Mouse (Mus musculus) hindbrain, embryonic 15.5 days (tissue): ENCODE results near the gene Kcnq1. TPM values are rescaled to one million over a fixed set of nuclear protein-coding genes. Genes with fewer than 3 reads are reported as not detected.

Source experiments
- ATAC-seq: fragments of 200-750 bp; cut with Nextera tagmentation; 2 replicates; pipeline ENCODE4 v1.8.0; 2017; ENCODE audit warnings: low read depth, moderate number of reproducible peaks, moderate TSS enrichment; ENCODE audit not compliant: low FRiP score
- H3K27ac ChIP-seq: fragments of 300-500 bp; sonication (generic); replicated peaks from 2 replicates; pipeline ENCODE4 v1.5.1; 2015; ENCODE audit warnings: mild to moderate bottlenecking, inconsistent platforms
- H3K27me3 ChIP-seq: fragments of 300-500 bp; sonication (generic); 2 replicates; pipeline ENCODE4 v1.6.1; 2015; ENCODE audit warnings: control low read depth, inconsistent platforms
- H3K36me3 ChIP-seq: fragments of 300-500 bp; sonication (generic); 2 replicates; pipeline ENCODE4 v1.6.1; 2015; ENCODE audit warnings: control low read depth, inconsistent platforms
- H3K4me1 ChIP-seq: fragments of 300-500 bp; sonication (generic); replicated peaks from 2 replicates; pipeline ENCODE4 v1.6.1; 2015; ENCODE audit warnings: control low read depth, inconsistent platforms
- H3K4me2 ChIP-seq: fragments of 300-500 bp; sonication (generic); 2 replicates; pipeline ENCODE4 v1.6.1; 2015; ENCODE audit warnings: moderate library complexity, mild to moderate bottlenecking, inconsistent platforms
- H3K4me3 ChIP-seq: fragments of 300-500 bp; sonication (generic); 2 replicates; pipeline ENCODE4 v1.5.1; 2015; ENCODE audit warnings: mild to moderate bottlenecking, inconsistent platforms
- H3K9ac ChIP-seq: fragments of 300-500 bp; sonication (generic); 2 replicates; pipeline ENCODE4 v1.6.1; 2015; ENCODE audit warnings: inconsistent platforms
- H3K9me3 ChIP-seq: fragments of 300-500 bp; sonication (generic); 2 replicates; pipeline ENCODE4 v1.6.1; 2016; ENCODE audit warnings: control low read depth, inconsistent platforms
- WGBS: fragments of 180-500 bp; shearing (Covaris S2); methylation state at CpG from one replicate; pipeline ENCODE4 v1.1.7; 2015; 5-methylcytosine and 5-hydroxymethylcytosine counted together
- polyA plus RNA-seq: library from polyadenylated mRNA; unstranded; fragments of >200 nt; fragmentation: Nextera tagmentation; extraction: Ambion mirVana; gene quantifications from 2 replicates; pipeline ENCODE4 v1.2.1, GENCODE M21; 2015

Kcnq1 gene
- polyA plus RNA-seq, 1 experiment from 2014 or later = 1.1 TPM

- Histone ChIP-seq H3K27me3 (no peaks in the 10 kb centered on the region), H3K4me2 (no peak overlapping the region), H3K4me1 (peaks cover 23% of the 10 kb centered on the region), H3K27ac (no peak overlapping the region; the same call in 1 of the 2 replicates), H3K9ac (no peak overlapping the region), H3K36me3 (no peaks in the 10 kb centered on the region), H3K4me3 (no peak overlapping the region), H3K9me3 (no peaks in the 10 kb centered on the region)
- ATAC-seq = peak; percentile 91
- 16% methylated on average over 23 of the region's 23 CpGs for WGBS
These were observed 322.1 kb downstream of the Kcnq1 start for GRCm38 (mm10) chr7:143428142-143428813.

- H3K36me3 ChIP-seq = no peaks in the 10 kb centered on the region
- H3K27ac ChIP-seq = no peak overlapping the region; the same call in 1 of the 2 replicates
- H3K27me3 ChIP-seq = no peaks in the 10 kb centered on the region
- no peak overlapping the region for H3K9ac ChIP-seq
- peaks cover 27% of the 10 kb centered on the region for H3K4me1 ChIP-seq
- 19% methylated on average over 2 of the region's 2 CpGs for WGBS
- H3K9me3 ChIP-seq = no peaks in the 10 kb centered on the region
- no peak for ATAC-seq
- no peak overlapping the region for H3K4me2 ChIP-seq
- no peak overlapping the region for H3K4me3 ChIP-seq
These were observed 322.8 kb downstream of the Kcnq1 start for GRCm38 (mm10) chr7:143428814-143429499.

- Histone ChIP-seq H3K36me3 (no peaks in the 10 kb centered on the region), H3K4me3 (no peak overlapping the region), H3K9ac (no peak overlapping the region), H3K4me1 (peaks cover 29% of the 10 kb centered on the region), H3K27ac (no peak overlapping the region), H3K9me3 (no peaks in the 10 kb centered on the region), H3K27me3 (no peaks in the 10 kb centered on the region), H3K4me2 (no peak overlapping the region)
- WGBS = 92% methylated on average over 1 of the region's 1 CpGs
- no peak for ATAC-seq
These were observed 326.5 kb downstream of the Kcnq1 start for GRCm38 (mm10) chr7:143432631-143433030.

GRCm38 (mm10) chr7:143433331-143433730, 327.2 kb downstream of the Kcnq1 start:
- no peak overlapping the region for H3K27ac ChIP-seq
- no peak overlapping the region for H3K9ac ChIP-seq
- no peak for ATAC-seq
- no peak overlapping the region for H3K4me2 ChIP-seq
- no peak overlapping the region for H3K4me3 ChIP-seq
- peaks cover 28% of the 10 kb centered on the region for H3K4me1 ChIP-seq
- WGBS = 43% methylated on average over 7 of the region's 7 CpGs
- H3K36me3 ChIP-seq = no peaks in the 10 kb centered on the region
- no peaks in the 10 kb centered on the region for H3K27me3 ChIP-seq
- H3K9me3 ChIP-seq = no peaks in the 10 kb centered on the region

GRCm38 (mm10) chr7:143437231-143437893, 331.2 kb downstream of the Kcnq1 start:
- peak overlapping the region; percentile 53 for H3K9ac ChIP-seq
- H3K27ac ChIP-seq = peak overlapping the region; percentile 32; the same call in 1 of the 2 replicates
- H3K4me1 ChIP-seq = peaks cover 26% of the 10 kb centered on the region
- no peaks in the 10 kb centered on the region for H3K27me3 ChIP-seq
- H3K4me3 ChIP-seq = peak overlapping the region; percentile 44
- ATAC-seq = peak; percentile 56
- no peaks in the 10 kb centered on the region for H3K36me3 ChIP-seq
- WGBS = 13% methylated on average over 18 of the region's 18 CpGs
- H3K9me3 ChIP-seq = no peaks in the 10 kb centered on the region
- peak overlapping the region; percentile 86 for H3K4me2 ChIP-seq

- ATAC-seq = peak; percentile 42
- H3K4me3 ChIP-seq = peak overlapping the region; percentile 44
- no peaks in the 10 kb centered on the region for H3K27me3 ChIP-seq
- H3K36me3 ChIP-seq = no peaks in the 10 kb centered on the region
- peak overlapping the region; percentile 32; the same call in 1 of the 2 replicates for H3K27ac ChIP-seq
- H3K9ac ChIP-seq = peak overlapping the region; percentile 53
- WGBS = under 1% methylated on average over 56 of the region's 63 CpGs
- H3K4me1 ChIP-seq = peaks cover 23% of the 10 kb centered on the region
- H3K4me2 ChIP-seq = peak overlapping the region; percentile 86
- no peaks in the 10 kb centered on the region for H3K9me3 ChIP-seq
These were observed 331.9 kb downstream of the Kcnq1 start for GRCm38 (mm10) chr7:143437894-143438581.

- H3K4me3 ChIP-seq = no peak overlapping the region
- H3K36me3 ChIP-seq = no peaks in the 10 kb centered on the region
- H3K27me3 ChIP-seq = 0 out of 2 replicates have a peak, but pooled peaks cover 5% of the 10 kb centered on the region
- no peak for ATAC-seq
- no peak overlapping the region for H3K9ac ChIP-seq
- H3K4me2 ChIP-seq = peak overlapping the region; percentile 86
- peaks cover 17% of the 10 kb centered on the region for H3K4me1 ChIP-seq
- H3K27ac ChIP-seq = no peak overlapping the region
- no peaks in the 10 kb centered on the region for H3K9me3 ChIP-seq
- WGBS = 65% methylated on average over 1 of the region's 1 CpGs
These were observed 332.8 kb downstream of the Kcnq1 start for GRCm38 (mm10) chr7:143438965-143439364.

GRCm38 (mm10) chr7:143444580-143444954, 338.4 kb downstream of the Kcnq1 start:
- WGBS = 29% methylated on average over 8 of the region's 8 CpGs
- no peak for ATAC-seq
- Histone ChIP-seq H3K9me3 (no peaks in the 10 kb centered on the region), H3K9ac (no peak overlapping the region), H3K27ac (no peak overlapping the region), H3K4me3 (peak overlapping the region; percentile 37; the same call in 1 of the 2 replicates), H3K4me2 (peak overlapping the region; percentile 64), H3K36me3 (no peaks in the 10 kb centered on the region), H3K27me3 (0 out of 2 replicates have a peak, but pooled peaks cover 5% of the 10 kb centered on the region), H3K4me1 (peaks cover 17% of the 10 kb centered on the region)

- H3K4me1 ChIP-seq = peaks cover 17% of the 10 kb centered on the region
- H3K36me3 ChIP-seq = no peaks in the 10 kb centered on the region
- peak; percentile 31; the same call in 1 of the 2 replicates for ATAC-seq
- H3K4me3 ChIP-seq = peak overlapping the region; percentile 37
- H3K9me3 ChIP-seq = no peaks in the 10 kb centered on the region
- WGBS = 1% methylated on average over 50 of the region's 55 CpGs
- H3K27ac ChIP-seq = 0 out of 2 replicates have a peak overlapping the region, but pooled peaks have one; percentile 37
- H3K9ac ChIP-seq = peak overlapping the region; percentile 31; the same call in 1 of the 2 replicates
- H3K4me2 ChIP-seq = peak overlapping the region; percentile 64
- H3K27me3 ChIP-seq = 0 out of 2 replicates have a peak, but pooled peaks cover 5% of the 10 kb centered on the region
These were observed 338.9 kb downstream of the Kcnq1 start for GRCm38 (mm10) chr7:143444955-143445648.

GRCm38 (mm10) chr7:143445651-143446460, 339.7 kb downstream of the Kcnq1 start:
- Histone ChIP-seq H3K4me2 (peak overlapping the region; percentile 64), H3K4me3 (peak overlapping the region; percentile 37)
- WGBS = 5% methylated on average over 40 of the region's 53 CpGs

More at GRCm38 (mm10) chr7:143445651-143446460, 339.7 kb downstream of the Kcnq1 start:
- Histone ChIP-seq H3K27me3 (0 out of 2 replicates have a peak, but pooled peaks cover 5% of the 10 kb centered on the region), H3K9ac (peak overlapping the region; percentile 31), H3K4me1 (peaks cover 17% of the 10 kb centered on the region), H3K27ac (0 out of 2 replicates have a peak overlapping the region, but pooled peaks have one; percentile 37), H3K36me3 (no peaks in the 10 kb centered on the region), H3K9me3 (no peaks in the 10 kb centered on the region)
- ATAC-seq = 0 out of 2 replicates have a peak, but pooled peaks have one; percentile 33
